Mouse (Mus musculus): ENCODE results near the gene Calb2. TPM values are rescaled to one million over a fixed set of nuclear protein-coding genes. Genes with fewer than 3 reads are reported as not detected.

The Calb2 gene
- polyA plus RNA-seq, 1 experiment from 2014 or later, result not detected

Other genes starting within 250 kb of the Calb2 start
- 12.0 and 17.1 TPM in 2 replicates for gene Marveld3, start 206.0 kb downstream of the Calb2 start, polyA plus RNA-seq (2015; fragmentation: Nextera tagmentation; extraction: Ambion mirVana)
- not detected in 2 replicates for gene Tat, start 177.8 kb downstream of the Calb2 start, polyA plus RNA-seq (2015; fragmentation: Nextera tagmentation; extraction: Ambion mirVana)
- 3.9 and 4.4 TPM in 2 replicates for gene Chst4, start 128.5 kb downstream of the Calb2 start, polyA plus RNA-seq (2015; fragmentation: Nextera tagmentation; extraction: Ambion mirVana)
- 3.7 and 4.9 TPM in 2 replicates for gene Zfp612, start 88.5 kb downstream of the Calb2 start, polyA plus RNA-seq (2015; fragmentation: Nextera tagmentation; extraction: Ambion mirVana)
- gene Gm21964, start 67.0 kb downstream of the Calb2 start, polyA plus RNA-seq (2015; fragmentation: Nextera tagmentation; extraction: Ambion mirVana), result not detected in 2 replicates
- not detected in 2 replicates for gene Gm17720, start 65.5 kb downstream of the Calb2 start, polyA plus RNA-seq (2015; fragmentation: Nextera tagmentation; extraction: Ambion mirVana)
- gene Cmtr2, start 47.5 kb upstream of the Calb2 start, polyA plus RNA-seq (2015; fragmentation: Nextera tagmentation; extraction: Ambion mirVana), result 7.4 and 8.0 TPM in 2 replicates
- gene Hydin, start 98.8 kb upstream of the Calb2 start, polyA plus RNA-seq (2015; fragmentation: Nextera tagmentation; extraction: Ambion mirVana), result 0.06 and 0.07 TPM in 2 replicates

All from intestine, embryonic 16.5 days (tissue).